Mouse (Mus musculus) natural killer cell, adult 2 months (primary cell): ENCODE results near the gene Npvf.
"Not testable (repeated sequence)": the region's sequence is repeated elsewhere in the genome, so short reads cannot be mapped to it uniquely, and the experiment has no call there.

Source experiments
- DNase-seq, 2 experiments: peaks; one replicate each; pipeline ENCODE4 v3.0.0; 2022; ENCODE audit warnings: low spot score in 2 of 2

The Npvf gene

GRCm38 (mm10) chr6:50639656-50640055 is 14.6 kb downstream of the Npvf start:
- DNase-seq: no peak

DNA sequence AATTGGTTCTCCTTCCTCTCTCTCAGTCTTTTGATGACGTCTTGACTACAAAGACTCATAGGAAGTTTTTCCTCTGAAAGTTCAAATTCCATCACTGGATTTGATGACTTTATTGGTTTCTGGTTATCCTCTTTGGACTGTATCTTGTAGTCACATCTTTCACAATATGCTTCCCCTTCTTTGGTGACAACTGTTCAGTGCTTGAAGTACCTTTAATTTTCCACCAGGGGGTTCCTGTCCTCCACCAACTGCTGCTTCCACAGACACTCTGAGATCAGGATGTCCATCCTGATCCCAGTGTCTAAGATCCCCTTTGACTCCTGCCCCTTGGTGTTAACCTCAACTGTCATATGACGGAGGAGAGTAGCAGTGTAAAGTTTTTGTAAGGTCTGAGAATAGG is 28.1 kb downstream of the Npvf start:
- not testable (repeated sequence) for DNase-seq

DNA sequence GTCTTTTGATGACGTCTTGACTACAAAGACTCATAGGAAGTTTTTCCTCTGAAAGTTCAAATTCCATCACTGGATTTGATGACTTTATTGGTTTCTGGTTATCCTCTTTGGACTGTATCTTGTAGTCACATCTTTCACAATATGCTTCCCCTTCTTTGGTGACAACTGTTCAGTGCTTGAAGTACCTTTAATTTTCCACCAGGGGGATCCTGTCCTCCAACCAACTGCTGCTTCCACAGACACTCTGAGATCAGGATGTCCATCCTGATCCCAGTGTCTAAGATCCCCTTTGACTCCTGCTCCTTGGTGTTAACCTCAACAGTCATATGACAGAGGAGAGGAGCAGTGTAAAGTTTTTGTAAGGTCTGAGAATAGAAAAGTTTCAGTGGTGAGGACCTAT is 36.0 kb downstream of the Npvf start:
- not testable (repeated sequence) for DNase-seq

- peak; percentile 68 for DNase-seq
These were observed 52.6 kb downstream of the Npvf start for GRCm38 (mm10) chr6:50601620-50602019.
